Mouse (Mus musculus) frontal cortex, postnatal 14 days (tissue): ENCODE results near the gene Prss40.
A peak's percentile ranks its signal among the peaks of the same experiment; 100 is the strongest.

Experiments
- DNase-seq, 2 experiments: peaks; one replicate each; pipeline ENCODE4 v3.0.0; 2022; ENCODE audit warnings: low spot score in 2 of 2

Prss40 gene

DNA sequence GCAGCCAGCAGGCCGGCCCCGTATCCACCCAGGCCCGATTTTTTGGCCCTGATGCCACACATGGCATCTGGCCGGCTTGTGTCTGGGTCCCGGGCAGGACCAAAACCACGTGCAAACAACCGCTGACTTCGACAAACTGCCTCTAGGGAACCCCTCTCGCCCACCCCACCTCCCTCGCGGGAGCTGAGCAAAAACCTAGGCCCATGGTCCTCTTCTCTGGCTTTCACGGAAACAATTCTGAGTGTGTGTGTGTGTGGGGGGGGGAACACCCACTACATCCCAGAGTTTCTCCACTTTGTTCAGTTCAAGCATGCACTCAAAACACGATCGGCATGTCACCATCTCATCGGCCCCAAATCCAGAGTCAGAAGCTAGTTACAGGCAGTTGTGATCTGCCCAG lies at the start of gene Prss40:
Prss40 (minus strand) TSS at position 101 of the 400 bp plus-strand sequence.
- no peak for DNase-seq

DNA sequence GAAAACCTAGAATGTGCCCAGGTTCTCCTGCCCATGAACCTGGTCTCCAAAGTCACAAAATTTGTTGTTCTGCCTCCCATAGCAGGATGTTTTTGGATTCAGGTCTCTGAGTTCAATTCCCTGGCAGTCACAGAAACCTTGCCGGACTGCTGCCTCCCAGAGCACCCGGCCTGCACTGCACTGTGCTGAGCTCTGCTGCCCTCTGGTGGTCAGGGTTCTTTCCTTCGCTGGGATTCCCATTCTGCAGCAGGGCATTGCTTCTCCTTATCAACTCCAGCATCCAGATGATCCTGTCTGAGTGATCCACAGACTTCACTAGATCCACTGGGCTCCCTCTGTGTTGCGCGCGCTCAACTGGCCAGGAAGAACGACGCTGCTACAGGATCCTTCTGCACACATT lies 41.6 kb upstream of the Prss40 start:
- DNase-seq = peak in 1 of 2 experiments; percentile 63

GRCm38 (mm10) chr1:34601323-34602047 lies 40.7 kb upstream of the Prss40 start:
- DNase-seq = no peak

GRCm38 (mm10) chr1:34600000-34600399 lies 39.3 kb upstream of the Prss40 start:
- DNase-seq = no peak

GRCm38 (mm10) chr1:34587298-34588096 lies 26.8 kb upstream of the Prss40 start:
- DNase-seq = no peak

DNA sequence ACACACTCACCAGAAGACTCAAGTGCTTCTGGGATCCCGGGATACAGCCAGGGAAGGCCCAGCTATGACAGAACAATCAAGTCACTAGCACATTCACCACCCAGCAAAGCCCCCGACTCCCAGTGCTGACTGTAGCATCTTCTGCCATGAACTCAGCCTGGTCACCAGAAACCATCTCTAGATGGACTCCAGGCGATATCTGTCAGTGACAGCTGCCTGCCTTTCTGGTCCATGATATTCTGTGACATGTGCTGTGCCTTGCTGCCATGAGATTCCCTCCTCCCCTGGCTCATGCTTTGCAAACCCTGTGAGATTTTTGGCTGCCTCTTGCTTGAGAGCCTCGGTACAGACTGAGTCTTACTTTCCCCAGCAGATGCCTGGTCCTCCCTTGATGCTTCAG lies 24.0 kb upstream of the Prss40 start:
- no peak for DNase-seq

GRCm38 (mm10) chr1:34583821-34584263 lies 23.1 kb upstream of the Prss40 start:
- DNase-seq = peak; percentile 43 to 58

DNA sequence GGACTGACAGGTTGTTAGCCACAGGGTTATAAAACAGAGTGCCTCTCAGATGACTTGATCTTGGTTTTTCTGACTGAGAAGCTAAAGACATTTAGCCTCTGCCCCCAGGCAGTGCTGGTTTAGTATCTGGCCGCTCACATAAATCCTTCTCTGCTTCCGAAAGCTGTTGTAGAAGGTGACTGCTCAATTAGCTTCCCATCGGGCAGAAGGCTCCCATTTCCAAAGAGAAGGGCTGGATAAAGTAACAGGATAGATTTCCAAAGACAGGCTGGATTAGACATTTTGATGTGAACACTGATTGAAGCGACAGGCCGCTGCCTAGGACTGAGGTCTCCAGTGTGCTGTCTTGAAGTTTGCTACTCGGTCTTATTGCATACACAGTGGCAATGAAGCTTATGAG lies 21.5 kb upstream of the Prss40 start:
- DNase-seq = no peak

DNA sequence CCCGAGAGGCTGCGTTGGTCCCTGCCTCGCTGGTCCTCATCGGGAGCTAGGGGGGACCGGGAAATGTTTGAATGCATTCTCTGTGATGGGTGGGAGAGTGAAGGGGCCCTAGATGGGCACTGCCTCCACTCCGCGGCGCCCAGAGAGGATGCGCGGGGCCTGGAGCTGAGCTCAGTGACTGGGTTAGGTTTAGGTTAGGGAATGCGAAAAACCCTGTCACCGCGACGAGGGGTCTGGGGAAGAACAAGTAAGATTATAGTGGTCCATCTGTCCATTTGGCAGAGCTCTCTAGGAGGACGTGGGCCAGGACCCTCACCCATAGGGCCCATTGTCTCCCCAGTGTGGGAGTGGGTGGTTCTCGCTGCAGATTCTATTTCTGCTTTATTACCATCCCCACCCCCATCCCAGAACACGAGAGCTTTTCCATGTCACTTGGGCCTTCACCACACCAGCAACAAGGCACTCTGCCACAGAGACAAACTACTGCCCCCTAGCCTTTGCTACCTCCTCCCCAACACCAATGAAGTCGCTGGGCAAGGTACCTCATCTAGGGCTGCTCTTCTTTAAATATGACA lies 19.1 kb upstream of the Prss40 start:
- DNase-seq = no peak

DNA sequence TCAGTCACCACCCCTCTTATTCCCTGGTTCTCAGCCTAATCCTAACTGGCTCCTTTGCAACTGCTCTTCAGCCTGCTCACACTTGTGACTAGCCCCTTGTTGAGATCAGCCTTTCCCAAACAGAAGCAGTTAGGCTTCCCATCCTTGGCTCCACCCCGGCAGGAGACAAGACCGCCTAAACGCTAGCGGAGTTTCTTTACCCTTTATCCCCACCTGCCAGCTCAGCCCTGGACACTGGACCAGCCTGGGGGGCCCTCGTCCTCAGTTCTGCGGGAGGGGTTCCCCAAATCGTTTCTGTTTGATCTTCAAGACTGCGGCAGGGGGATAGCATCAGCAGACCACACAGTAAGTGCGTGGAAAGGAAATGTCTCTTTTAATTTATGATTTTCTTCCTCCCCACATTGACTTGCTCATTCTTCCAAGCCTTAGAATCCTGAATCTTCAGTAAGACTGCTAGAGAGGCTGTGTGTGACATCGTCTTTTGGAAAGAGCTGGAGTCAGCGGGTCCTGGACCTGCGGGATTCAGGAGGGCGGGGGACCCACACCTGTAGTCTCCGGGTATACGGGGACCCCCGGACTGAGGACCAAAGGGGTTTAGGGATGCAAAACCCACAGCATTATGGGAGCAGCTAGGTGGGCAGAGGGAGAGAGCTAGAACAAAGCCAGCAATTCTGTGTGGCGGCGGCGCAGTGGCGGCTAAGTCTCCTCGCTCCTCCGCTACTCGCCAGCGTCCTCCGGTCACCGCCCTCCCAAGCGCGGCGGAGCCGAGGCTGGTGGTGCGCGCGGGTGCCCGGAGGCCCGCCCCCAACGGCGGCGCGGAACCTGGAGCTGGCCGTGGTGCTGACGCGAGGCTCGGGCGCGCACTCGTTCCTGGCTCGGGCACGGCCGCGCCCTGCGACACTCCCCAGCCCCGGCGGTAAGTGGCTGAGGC lies 18.4 kb upstream of the Prss40 start, which contains the start of gene Amer3:
Amer3 (plus strand) TSS at position 807 of the 931 bp plus-strand sequence.
- DNase-seq = peak; percentile 49 to 73

GRCm38 (mm10) chr1:34573221-34573620 lies 12.5 kb upstream of the Prss40 start:
- DNase-seq = no peak

DNA sequence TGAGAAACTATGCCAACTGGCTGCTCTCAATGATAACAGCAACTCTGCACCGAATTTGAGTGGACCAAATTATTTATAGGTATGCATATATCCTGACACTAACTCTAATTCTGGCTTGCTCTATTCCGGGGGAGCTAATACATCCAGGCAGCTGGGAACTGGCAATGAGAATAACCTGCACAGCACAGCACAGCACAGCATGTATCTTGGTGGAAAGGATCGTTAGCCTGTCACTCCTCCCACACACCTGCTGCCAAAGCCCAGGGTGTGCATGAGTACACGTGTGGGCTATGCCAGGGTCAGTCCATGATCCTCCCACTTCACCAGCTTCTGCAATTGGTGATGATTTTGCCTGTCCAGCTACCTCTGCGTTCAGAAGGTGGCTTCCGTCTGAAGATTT lies 10.7 kb upstream of the Prss40 start:
- peak in 1 of 2 experiments; percentile 15 for DNase-seq

DNA sequence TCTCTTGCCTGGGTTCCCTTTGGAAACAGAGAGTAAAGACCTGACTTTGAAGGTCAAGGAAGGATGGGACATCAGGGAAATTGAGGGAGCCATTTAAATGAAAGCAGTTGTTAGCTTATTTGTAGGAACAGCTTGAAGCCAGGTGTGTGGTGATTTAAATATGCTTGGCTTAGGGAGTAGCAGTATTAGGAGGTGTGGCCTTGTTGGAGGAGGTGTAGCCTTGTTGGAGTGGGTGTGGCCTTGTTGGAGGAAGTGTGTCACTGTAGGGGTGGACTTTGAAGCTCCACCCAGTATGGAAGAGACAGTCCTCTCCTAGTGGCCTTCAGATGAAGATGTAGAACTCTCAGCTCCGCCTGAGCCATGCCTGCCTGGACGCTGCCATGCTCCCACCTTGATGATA lies 9.1 kb upstream of the Prss40 start:
- no peak for DNase-seq

DNA sequence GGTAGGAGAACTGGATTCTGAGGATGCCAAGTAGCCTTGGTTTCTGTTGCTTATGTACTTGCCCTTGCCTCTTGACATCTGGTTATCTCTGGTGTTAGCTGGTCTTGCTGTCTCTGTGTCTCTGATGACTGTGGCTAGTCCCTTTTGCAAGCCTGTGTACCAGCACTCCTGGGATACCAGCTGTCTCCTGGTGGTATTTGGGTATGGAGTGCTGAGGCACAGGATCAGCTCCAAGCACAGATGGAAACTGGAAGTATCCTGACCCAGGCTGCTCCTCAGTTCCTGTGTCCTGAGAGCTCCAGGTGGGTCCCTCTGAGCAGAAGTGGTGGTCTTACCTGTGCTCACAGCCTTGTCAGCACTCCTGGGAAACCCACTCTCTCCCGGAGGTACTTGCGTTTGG lies 7.4 kb upstream of the Prss40 start:
- DNase-seq = no peak

GRCm38 (mm10) chr1:34564383-34565045 lies 3.8 kb upstream of the Prss40 start:
- DNase-seq = no peak

DNA sequence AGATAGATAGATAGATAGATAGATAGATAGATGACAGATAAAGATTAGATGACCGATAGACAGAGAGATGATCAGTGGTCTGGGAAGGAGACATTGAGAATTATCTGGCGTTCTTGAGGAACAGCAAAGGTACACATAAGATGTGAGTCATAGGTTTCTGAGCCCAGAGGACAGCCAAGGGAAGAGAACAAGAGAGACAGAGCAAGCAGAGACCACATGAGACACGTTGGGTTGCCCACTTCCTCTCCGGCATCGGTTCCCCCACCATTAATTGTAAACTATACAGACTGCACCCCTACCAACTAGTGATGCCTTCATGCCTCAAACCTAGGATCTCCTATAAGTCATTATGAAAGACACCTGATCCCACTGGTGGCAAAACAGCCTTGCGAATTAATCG lies 6.5 kb downstream of the Prss40 start:
- DNase-seq = no peak

DNA sequence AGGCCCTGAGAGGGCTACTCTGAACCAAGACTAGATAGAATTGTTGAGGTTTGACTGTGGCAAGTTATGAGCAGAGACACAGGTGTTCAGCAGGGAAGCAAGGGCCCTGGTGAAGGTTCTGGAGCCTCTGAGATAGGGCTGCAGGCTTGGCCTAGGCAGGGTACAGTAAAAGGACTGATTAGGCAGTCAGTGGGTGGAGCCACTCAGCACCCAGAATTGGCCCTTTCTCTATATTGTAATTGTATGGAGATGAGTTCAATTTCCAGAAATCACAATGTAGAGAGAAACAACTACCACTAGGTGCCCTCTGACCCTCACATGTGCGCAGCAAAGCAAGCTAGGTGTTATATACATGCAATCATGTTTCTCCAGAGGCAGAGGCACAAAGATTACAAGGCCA lies 7.1 kb downstream of the Prss40 start:
- DNase-seq = no peak

- DNase-seq = no peak
These were observed 13.7 kb downstream of the Prss40 start for GRCm38 (mm10) chr1:34547074-34547473.

- no peak for DNase-seq
These were observed 23.8 kb downstream of the Prss40 start for GRCm38 (mm10) chr1:34536767-34537485.

DNA sequence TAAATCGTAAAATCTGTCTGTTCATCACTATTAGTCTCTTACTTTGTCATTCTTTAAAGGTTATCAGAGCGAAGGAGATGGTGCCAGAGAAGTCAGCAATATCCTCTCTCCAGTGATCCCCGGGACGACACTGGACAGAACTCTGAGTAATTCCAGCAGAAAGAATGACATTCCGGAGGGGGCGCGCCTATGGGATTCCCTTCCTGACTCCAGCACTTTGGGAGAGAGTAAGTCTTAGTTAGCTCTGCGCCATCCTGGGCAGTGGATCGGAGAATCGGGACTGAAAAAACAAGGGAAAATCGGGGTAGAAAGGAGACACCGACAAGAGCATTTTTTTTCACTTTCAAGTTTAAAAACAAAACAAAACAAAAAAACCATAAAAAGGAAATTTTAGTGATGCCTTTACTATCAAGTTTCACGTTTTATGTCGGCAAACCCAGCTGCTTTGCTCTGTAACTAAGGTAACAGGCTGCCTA lies 24.4 kb downstream of the Prss40 start:
- DNase-seq = no peak
